Mouse (Mus musculus) gonadal fat pad, adult 2 months (tissue): ENCODE measurements around the gene Fscn3. TPM values are rescaled to one million over a fixed set of nuclear protein-coding genes. Genes with fewer than 3 reads are reported as not detected.

Experiments used
- DNase-seq: peaks from one replicate; pipeline ENCODE4 v3.0.0-alpha.2; 2012; ENCODE audit warnings: low read depth
- polyA plus RNA-seq: library from polyadenylated mRNA; depleted of rRNA; stranded (reverse); fragments of >200 nt; gene quantifications from 2 replicates; pipeline ENCODE4 v1.2.3, GENCODE M21; 2012

The Fscn3 gene
- polyA plus RNA-seq, 1 experiment: 2.7 TPM

- DNase-seq: no peak
Measured at GRCm38 (mm10) chr6:28428290-28428689, 701 bp downstream of the Fscn3 start, which contains the start of gene Gcc1. Gene Gcc1 (minus strand): TSS chr6:28428390.

GRCm38 (mm10) chr6:28429870-28430269 is 2.3 kb downstream of the Fscn3 start:
- no peak for DNase-seq

GRCm38 (mm10) chr6:28430795-28431537 is 3.4 kb downstream of the Fscn3 start:
- DNase-seq: no peak

GRCm38 (mm10) chr6:28431538-28431855 is 3.9 kb downstream of the Fscn3 start:
- no peak for DNase-seq

DNA sequence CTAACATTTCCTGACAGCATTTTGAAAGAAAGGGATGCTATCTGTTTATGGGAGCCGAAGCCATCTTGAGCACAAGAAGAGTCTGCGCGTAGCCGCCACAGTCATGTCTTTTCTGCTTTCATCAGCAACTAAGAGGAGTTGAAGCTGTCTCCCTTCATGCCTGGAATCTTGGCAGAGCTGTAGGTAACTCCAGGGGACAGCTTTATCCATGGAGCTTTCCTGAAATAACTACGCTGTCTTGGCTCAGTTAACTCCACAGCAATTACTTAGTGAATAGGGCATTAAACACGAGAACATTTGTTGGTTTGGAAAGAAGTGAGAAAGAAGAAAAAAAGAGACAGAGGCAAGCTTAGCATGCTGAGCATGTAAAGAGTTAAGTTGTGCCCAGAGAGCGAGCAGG is 20.3 kb downstream of the Fscn3 start:
- DNase-seq: no peak

- DNase-seq: no peak
Measured at GRCm38 (mm10) chr6:28449253-28449652, 21.7 kb downstream of the Fscn3 start, which contains the start of gene Pax4. Gene Pax4 (minus strand): TSS chr6:28449353.

- no peak for DNase-seq
Measured at GRCm38 (mm10) chr6:28450481-28450880, 22.9 kb downstream of the Fscn3 start.

- DNase-seq: no peak
Measured at GRCm38 (mm10) chr6:28450977-28451376, 23.4 kb downstream of the Fscn3 start.

- peak; percentile 70 for DNase-seq
Measured at GRCm38 (mm10) chr6:28459221-28459668, 31.7 kb downstream of the Fscn3 start.

GRCm38 (mm10) chr6:28460534-28460933 is 32.9 kb downstream of the Fscn3 start:
- no peak for DNase-seq

GRCm38 (mm10) chr6:28464630-28465029 is 37.0 kb downstream of the Fscn3 start:
- no peak for DNase-seq

- DNase-seq: no peak
Measured at GRCm38 (mm10) chr6:28470017-28470602, 42.5 kb downstream of the Fscn3 start.

DNA sequence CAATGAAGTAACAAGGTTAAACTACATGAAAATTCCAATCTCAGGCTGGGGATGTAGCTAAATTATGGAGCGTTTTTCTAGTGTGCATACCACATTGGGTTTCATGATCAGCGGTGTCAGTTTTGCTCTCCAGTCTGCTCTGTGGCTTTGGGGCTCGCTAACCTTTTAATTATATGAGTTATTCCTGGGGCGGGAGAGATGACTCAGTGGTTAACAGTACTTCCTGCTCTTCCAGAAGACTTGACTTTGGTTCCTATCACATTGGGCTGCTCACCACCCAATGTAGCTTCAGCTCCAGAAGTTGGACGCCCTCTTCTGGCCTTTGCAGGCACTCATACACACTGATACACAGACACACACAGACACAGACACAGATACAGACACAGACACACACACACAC is 43.0 kb downstream of the Fscn3 start:
- no peak for DNase-seq

DNA sequence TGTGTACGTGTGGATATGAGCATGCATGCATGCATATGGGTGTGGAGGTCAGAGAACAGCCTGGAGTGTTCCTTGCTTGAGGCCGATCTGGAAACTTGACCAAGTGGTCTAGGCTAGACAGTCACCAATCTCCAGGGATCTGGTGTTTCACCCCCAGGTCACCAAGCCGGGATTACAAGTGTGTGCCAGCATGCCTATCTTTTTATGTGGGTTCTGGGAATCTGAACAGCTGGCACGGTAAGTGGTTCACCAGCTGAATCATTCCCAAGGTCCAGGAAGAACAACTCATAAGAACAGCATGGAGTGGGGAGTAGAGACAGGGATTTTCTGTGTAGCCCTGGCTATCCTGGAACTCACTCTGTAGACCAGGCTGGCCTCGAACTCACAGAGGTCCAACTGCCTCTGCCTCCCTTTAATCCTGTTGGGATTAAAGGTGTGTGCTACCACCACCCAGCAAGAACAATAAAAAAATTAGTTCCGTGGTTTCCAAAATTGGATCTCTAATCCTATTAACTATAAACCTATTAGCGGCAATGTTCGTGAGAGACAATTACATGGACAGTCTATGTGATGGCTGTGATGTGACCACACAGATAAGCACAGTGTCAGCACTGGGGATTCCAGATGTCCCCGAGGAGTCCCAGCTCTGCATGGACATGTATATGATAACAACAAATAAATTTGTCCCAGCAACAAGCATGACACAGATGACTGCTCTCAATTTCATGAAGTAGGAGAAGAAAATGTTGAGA is 43.9 kb downstream of the Fscn3 start:
- no peak for DNase-seq

- no peak for DNase-seq
Measured at GRCm38 (mm10) chr6:28474211-28474610, 46.6 kb downstream of the Fscn3 start.

DNA sequence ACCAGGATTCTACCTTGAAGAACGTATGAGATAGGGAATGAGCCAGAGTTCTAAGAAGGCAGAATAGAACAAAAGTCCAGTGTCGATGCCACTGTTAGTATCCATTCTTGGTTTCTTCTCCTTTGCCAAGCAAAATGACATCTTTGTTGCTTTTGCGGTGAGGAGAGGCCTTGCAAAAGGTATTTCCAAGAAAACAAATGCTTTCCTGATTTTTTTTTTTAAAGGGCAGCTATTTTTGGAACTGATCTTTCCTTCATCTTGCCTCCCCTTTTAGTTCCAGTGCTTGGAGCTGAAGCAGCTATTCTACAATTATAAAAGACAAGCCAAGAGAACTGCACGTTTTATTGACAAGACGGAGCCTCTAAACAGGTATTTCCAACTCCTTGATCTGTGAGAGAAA is 47.2 kb downstream of the Fscn3 start, which contains the start of gene Snd1:
Snd1 (plus strand) TSS at position 301 of the 400 bp plus-strand sequence.
- no peak for DNase-seq

DNA sequence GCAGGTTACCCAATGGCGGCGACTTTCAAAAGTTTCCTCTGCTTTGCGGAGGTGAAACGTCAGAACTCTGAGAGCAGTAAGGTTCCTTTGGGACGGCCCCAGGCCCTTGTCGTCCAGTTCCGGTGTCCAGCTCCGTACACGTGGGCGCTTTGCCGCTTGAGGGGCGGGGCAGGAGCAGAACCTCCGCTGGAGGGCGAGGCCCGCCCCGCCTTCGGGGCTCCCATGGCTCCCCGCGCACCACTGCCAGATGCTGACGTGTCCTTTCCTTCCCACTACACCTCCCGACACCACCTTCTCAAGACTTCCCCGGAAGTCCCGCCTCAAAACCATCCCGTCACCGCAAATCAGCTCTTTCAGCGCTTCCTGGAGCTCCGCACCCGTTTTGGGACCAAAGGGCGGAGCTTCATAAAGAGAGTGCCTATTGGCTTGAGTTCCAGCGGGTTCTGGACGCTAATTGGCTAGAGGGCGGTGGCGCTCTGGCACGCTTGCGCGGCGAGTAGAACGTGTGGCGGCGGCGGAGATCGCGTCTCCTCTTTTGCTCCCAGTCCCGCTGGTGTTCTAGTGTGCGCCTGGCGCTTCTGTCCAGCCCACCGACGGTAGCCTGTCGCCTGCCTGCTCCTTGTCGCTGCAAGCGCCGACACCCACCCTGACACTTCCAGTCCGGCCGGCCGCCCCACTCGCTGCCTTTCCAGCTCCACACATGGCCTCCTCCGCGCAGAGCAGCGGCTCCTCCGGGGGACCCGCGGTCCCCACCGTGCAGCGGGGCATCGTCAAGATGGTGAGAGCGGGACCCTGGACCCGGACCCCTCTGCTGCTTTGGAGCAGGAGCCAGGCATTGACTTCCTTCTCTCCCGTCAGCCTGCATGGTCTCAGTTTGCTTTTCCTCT is 52.5 kb downstream of the Fscn3 start:
- DNase-seq: peak; percentile 99

DNA sequence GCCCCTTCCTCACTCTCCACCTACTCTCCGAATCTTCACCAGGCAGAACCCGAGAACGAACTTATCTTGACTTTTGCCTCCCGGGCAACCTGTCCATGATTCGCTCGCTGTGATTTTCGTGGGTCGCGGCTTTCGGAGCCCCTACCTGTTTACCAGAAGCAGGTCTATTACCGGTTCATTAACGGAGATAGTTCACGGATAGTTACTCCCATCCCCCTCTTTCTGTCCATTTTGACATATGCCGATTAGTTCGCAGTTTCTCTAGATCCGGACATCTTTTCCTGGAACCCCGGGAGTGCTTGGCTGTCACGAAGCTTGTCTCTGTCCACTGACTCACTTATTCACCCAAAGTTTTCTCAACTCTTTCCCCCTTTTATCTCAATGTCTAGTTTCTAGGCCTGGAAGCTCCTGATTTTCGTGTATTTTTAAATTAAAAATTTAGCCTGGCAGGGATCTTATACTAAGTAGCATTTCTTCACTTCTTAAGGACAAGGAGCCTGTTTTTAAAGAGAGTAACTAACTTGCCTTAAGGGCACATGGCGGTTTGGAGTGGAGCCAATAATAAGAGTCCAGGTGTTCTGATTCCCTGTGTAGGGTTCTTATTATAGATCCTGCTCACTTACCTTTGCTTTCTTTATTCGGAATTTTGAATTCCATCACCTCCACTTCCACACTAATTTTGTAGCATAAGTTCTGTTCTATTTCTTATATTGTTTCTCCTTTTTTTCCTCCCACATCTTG is 53.3 kb downstream of the Fscn3 start:
- peak; percentile 70 for DNase-seq

- DNase-seq: no peak
Measured at GRCm38 (mm10) chr6:28482711-28483315, 55.2 kb downstream of the Fscn3 start.

- DNase-seq: no peak
Measured at GRCm38 (mm10) chr6:28486008-28486407, 58.4 kb downstream of the Fscn3 start.
